Mouse (Mus musculus) spleen, adult 2 months (tissue): Measurements from ENCODE around the gene Eif4enif1. TPM values are rescaled to one million over a fixed set of nuclear protein-coding genes. Genes with fewer than 3 reads are reported as not detected.
A peak's percentile ranks its signal among the peaks of the same experiment; 100 is the strongest.

Experiments used
- DNase-seq, 2 experiments: peaks; one replicate each; pipeline versions ENCODE4 v3.0.0 to v3.0.0-alpha.2; 2012 to 2021; ENCODE audit warnings: low spot score in 2 of 2, low read depth in 1 of 2
- H3K27ac ChIP-seq: fragments of 200-500 bp; 2 replicates; pipeline ENCODE4 v1.5.1; 2012; ENCODE audit warnings: low read length, inconsistent platforms; ENCODE audit not compliant: insufficient read depth
- H3K27me3 ChIP-seq: fragments of 200-500 bp; 2 replicates; pipeline ENCODE4 v1.6.1; 2012; ENCODE audit warnings: mild to moderate bottlenecking, moderate library complexity, low read length, inconsistent platforms; ENCODE audit not compliant: control insufficient read depth, insufficient read depth
- H3K36me3 ChIP-seq: fragments of 200-500 bp; 2 replicates; pipeline ENCODE4 v1.6.1; 2012; ENCODE audit warnings: mild to moderate bottlenecking, low read length, inconsistent platforms; ENCODE audit not compliant: control insufficient read depth, insufficient read depth
- H3K4me1 ChIP-seq: fragments of 200-500 bp; 2 replicates; pipeline ENCODE4 v1.6.1; 2011; ENCODE audit warnings: inconsistent platforms; ENCODE audit not compliant: control insufficient read depth, insufficient read depth, insufficient read length
- H3K4me3 ChIP-seq: fragments of 200-500 bp; 2 replicates; pipeline ENCODE4 v1.5.1; 2011; ENCODE audit warnings: mild to moderate bottlenecking, inconsistent platforms; ENCODE audit not compliant: insufficient read depth, insufficient read length; ENCODE audit errors: extremely low read depth
- CTCF ChIP-seq: fragments of 200-500 bp; IDR thresholded peaks from 2 replicates; pipeline ENCODE4 v1.5.1; 2011; ENCODE audit warnings: mild to moderate bottlenecking, inconsistent platforms; ENCODE audit not compliant: insufficient read depth, insufficient read length, insufficient replicate concordance; ENCODE audit errors: extremely low read depth
- POLR2A ChIP-seq: fragments of 200-500 bp; IDR thresholded peaks from 2 replicates; pipeline ENCODE4 v1.6.1; 2011; ENCODE audit warnings: low read depth, low read length, inconsistent platforms
- WGBS: fragments of 180-500 bp; shearing (Covaris S2); methylation state at CpG from one replicate; pipeline ENCODE4 v1.1.7; 2018; 5-methylcytosine and 5-hydroxymethylcytosine counted together
- polyA plus RNA-seq: library from polyadenylated mRNA; depleted of rRNA; stranded (reverse); fragments of >200 nt; gene quantifications from 2 replicates; pipeline ENCODE4 v1.2.3, GENCODE M21; 2012

Gene Eif4enif1
- polyA plus RNA-seq, 1 experiment, result 34.3 TPM

DNA sequence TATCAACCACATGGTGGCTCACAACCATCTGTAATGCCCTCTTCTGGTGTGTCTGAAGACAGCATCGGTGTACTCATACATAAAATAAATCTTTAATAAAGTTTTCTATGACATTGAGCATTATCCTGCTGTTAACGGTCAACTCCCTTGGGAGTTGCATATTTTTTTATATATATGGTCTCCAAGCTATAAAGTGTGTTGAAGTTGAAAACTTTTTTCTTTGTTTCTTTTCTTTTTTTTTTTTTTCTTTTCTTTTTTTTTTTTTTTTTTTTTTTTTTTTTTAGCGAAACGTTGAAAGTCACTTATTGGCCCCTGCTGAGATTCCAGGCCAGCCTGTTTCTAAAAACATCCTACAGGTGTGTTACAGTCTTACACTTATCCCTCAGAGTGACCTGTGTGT, 31.5 kb downstream of the Eif4enif1 start:
- no peak for DNase-seq
- Histone ChIP-seq H3K27me3 (no peaks in the 10 kb centered on the region), H3K4me1 (no peaks in the 10 kb centered on the region), H3K27ac (no peak overlapping the region), H3K36me3 (peaks cover 34% of the 10 kb centered on the region), H3K4me3 (no peak overlapping the region)
- TF ChIP-seq CTCF (no peak), POLR2A (no peak)
- WGBS, result 96% methylated on average over 4 of the region's 4 CpGs

DNA sequence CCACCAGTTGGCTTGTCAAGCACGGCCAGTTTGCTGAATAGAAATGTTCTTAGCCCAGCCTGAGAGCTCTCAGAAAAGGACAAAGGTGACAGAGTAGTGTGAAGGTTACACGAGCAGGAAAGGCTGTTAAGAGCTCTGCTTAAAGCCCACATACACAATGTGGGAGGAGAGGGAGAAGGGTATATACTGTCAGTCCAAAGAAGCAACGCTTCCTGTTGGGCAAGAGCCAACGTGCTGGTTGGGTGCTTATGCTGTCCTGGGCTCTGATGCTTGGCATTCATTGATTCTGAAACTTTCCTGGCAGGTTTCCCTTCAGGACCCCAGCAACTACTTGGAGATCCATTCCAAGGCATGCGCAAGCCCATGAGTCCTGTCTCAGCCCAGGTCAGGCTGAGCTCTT, 33.1 kb downstream of the Eif4enif1 start:
- Histone ChIP-seq H3K36me3 (peaks cover 27% of the 10 kb centered on the region), H3K27me3 (no peaks in the 10 kb centered on the region), H3K4me3 (no peak overlapping the region), H3K27ac (no peak overlapping the region), H3K4me1 (no peaks in the 10 kb centered on the region)
- WGBS, result 82% methylated on average over 5 of the region's 5 CpGs
- no peak for TF ChIP-seq CTCF
- TF ChIP-seq POLR2A, result no peak
- DNase-seq, result no peak

DNA sequence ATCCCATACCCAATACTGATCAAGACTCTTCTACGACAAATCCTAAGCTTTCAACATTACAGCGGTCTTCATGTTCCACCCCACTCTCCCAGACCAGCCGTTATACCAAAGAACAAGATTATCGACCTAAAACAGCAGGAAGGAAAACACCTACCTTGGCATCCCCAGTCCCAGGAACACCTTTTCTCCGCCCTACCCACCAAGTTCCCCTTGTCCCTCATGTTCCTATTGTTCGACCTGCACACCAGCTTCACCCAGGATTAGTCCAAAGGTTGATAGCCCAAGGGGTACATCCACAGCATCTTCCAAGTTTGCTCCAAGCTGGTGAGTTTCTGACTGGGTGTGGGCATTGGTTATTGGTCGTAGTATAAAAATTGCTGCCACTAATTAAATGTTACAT, 40.2 kb downstream of the Eif4enif1 start:
- Histone ChIP-seq H3K27ac (no peak overlapping the region), H3K36me3 (peaks cover 49% of the 10 kb centered on the region), H3K4me1 (no peaks in the 10 kb centered on the region), H3K4me3 (no peak overlapping the region), H3K27me3 (no peaks in the 10 kb centered on the region)
- TF ChIP-seq POLR2A (no peak), CTCF (no peak)
- 92% methylated on average over 7 of the region's 7 CpGs for WGBS
- DNase-seq, result no peak

DNA sequence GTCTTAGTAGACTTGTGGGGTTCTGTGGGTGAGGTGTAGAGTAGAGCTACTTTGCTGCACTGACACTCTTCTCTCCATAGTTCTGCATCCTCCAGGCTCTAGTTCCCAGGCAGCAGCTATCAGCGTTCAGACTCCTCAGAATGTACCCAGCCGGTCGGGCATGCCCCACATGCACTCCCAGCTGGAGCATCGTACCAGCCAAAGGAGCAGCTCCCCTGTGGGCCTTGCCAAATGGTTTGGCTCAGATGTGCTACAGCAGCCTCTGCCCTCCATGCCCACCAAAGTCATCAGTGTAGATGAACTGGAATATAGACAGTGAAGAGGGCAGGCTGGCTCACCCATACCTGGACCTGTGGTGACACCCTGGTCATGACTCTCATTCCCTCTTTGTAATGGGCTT, 41.6 kb downstream of the Eif4enif1 start:
- H3K27me3 ChIP-seq, result no peaks in the 10 kb centered on the region
- peaks cover 55% of the 10 kb centered on the region for H3K36me3 ChIP-seq
- DNase-seq, result no peak
- TF ChIP-seq POLR2A (no peak), CTCF (no peak)
- H3K4me3 ChIP-seq, result no peak overlapping the region
- H3K4me1 ChIP-seq, result no peaks in the 10 kb centered on the region
- no peak overlapping the region for H3K27ac ChIP-seq
- 90% methylated on average over 4 of the region's 4 CpGs for WGBS

DNA sequence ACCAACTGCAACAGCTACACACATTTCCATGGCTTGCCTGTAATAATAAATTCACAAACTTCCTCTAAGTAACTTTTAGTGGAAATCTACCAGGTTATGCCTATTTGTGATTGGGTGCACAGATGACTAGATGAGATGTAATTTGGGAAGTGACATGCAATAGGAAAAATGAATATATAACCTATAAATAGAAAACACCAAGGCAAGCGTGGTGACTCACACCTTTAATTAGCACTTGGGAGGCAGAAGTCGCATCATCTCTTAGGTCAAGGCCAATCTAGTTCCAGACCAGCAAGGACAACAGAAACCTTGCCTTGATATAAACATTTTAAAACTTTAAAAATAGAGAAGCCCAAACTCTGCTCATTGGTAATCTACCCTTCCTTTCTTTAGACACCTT, 45.2 kb downstream of the Eif4enif1 start:
- TF ChIP-seq POLR2A (no peak), CTCF (no peak)
- Histone ChIP-seq H3K36me3 (peaks cover 60% of the 10 kb centered on the region), H3K27ac (no peak overlapping the region), H3K4me3 (no peak overlapping the region), H3K4me1 (no peaks in the 10 kb centered on the region), H3K27me3 (no peaks in the 10 kb centered on the region)
- 84% methylated on average over 2 of the region's 2 CpGs for WGBS
- no peak for DNase-seq

DNA sequence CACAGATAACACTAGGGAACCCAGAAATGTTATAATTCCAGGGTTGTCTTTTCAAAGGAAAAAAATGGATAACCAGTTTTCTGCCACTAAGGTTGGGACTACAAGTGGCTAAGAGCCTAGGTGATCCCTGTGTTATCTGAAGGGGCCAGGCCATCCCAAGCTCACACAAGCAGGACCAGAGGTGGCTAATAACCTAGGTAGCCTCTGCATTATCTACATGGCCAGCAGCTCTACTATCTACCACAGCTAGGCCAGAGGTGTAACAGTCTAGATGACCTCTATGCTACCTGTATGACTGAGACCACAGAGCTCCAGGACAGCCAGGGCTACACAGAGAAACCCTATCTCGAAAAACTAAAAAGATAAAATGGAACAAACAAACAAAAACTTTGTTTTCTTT, 57.3 kb downstream of the Eif4enif1 start:
- 75% methylated on average over 1 of the region's 1 CpGs for WGBS
- peaks cover 28% of the 10 kb centered on the region for H3K36me3 ChIP-seq
- no peak for TF ChIP-seq CTCF
- TF ChIP-seq POLR2A, result no peak

DNA sequence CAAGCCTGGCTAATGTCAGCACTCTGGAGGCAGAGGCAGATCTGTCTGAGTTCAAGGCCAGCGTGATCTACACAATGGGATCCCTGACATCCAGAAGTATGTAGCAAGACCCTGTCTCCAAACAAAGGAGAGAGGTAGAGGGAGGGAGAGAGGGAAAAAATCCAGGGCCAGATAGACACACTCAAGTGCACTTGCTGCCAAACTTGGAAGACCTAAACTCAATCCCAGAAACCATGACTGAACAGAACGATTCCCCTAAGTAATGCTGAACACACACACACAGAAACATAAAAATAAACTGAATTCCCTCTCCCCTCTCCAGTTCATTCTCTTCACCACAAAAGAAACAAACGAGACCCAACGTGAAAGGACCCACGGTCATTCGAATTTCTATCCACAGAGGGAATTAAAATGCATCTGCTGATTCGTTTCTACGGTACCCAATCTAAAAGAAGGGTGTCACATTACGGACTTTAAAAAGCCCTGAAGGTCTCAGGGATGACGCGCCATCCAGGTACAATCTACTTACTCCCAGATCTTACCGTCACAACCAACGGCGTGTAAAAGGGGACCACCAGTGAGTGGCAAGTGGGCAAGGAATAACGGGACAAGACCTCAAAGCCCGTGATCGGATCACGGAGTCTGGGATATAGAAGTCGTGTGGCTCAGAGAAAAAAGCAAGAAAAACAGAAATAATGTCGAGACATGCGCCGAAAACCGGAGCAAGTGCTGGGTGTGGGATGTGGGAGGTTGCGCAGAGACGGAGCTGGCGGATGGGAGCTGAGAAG, 63.3 kb downstream of the Eif4enif1 start:
- no peaks in the 10 kb centered on the region for H3K27me3 ChIP-seq
- H3K4me3 ChIP-seq, result peak overlapping the region; percentile 85
- 3% methylated on average over 26 of the region's 26 CpGs for WGBS
- H3K4me1 ChIP-seq, result peaks cover 9% of the 10 kb centered on the region
- H3K27ac ChIP-seq, result peak overlapping the region; percentile 74; the same call in 1 of the 2 replicates
- H3K36me3 ChIP-seq, result peaks cover 14% of the 10 kb centered on the region
- DNase-seq, result peak in 1 of 2 experiments; percentile 2
- TF ChIP-seq CTCF (no peak), POLR2A (no peak)

More for the DNA sequence above, 57.3 kb downstream of the Eif4enif1 start:
- DNase-seq, result no peak
- Histone ChIP-seq H3K4me1 (no peaks in the 10 kb centered on the region), H3K27ac (no peak overlapping the region), H3K4me3 (no peak overlapping the region), H3K27me3 (no peaks in the 10 kb centered on the region)
